Mouse (Mus musculus): ENCODE results near the gene Tmem163.

Tmem163 gene

GRCm38 (mm10) chr1:127679498-127680133, at the start of gene Tmem163:
TSS of gene Tmem163 (minus strand) at chr1:127679548.
- DNase-seq (ENCODE audit: low spot score in 2 of 2): peak; percentile 39 to 62

- no peak for DNase-seq (ENCODE audit: low spot score in 2 of 2)
Observed at GRCm38 (mm10) chr1:127729096-127729495, 49.7 kb upstream of the Tmem163 start, which contains the start of gene Acmsd. TSS of gene Acmsd (plus strand) at chr1:127729413.

DNA sequence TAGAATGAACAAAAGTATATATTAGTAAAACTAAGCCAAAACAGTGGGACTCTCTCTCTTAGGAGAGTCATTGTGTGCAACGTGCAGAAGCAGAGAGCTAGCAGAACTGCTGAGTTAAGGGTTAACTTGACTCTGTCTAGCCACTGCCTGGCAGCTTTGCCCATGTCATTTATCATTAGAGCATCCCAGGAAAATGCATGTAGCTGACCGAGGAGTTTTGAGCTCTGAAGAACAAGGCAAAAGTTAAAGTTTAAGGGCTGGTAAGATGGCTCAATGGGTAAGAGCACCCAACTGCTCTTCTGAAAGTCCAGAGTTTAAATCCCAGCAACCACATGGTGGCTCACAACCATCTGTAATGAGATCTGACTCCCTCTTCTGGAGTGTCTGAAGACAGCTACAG, 44.2 kb upstream of the Tmem163 start:
- DNase-seq (ENCODE audit: low spot score in 2 of 2): no peak

GRCm38 (mm10) chr1:127718290-127718689, 38.9 kb upstream of the Tmem163 start:
- no peak for DNase-seq (ENCODE audit: low spot score in 2 of 2)

- DNase-seq (ENCODE audit: low spot score in 2 of 2): peak; percentile 46 to 70
Observed at GRCm38 (mm10) chr1:127716441-127716840, 37.1 kb upstream of the Tmem163 start.

- DNase-seq (ENCODE audit: low spot score in 2 of 2): peak; percentile 27 to 68
Observed at GRCm38 (mm10) chr1:127706269-127706668, 26.9 kb upstream of the Tmem163 start.

GRCm38 (mm10) chr1:127702187-127702586, 22.8 kb upstream of the Tmem163 start:
- DNase-seq (ENCODE audit: low spot score in 2 of 2): no peak

- no peak for DNase-seq (ENCODE audit: low spot score in 2 of 2)
Observed at GRCm38 (mm10) chr1:127696533-127696932, 17.2 kb upstream of the Tmem163 start.

DNA sequence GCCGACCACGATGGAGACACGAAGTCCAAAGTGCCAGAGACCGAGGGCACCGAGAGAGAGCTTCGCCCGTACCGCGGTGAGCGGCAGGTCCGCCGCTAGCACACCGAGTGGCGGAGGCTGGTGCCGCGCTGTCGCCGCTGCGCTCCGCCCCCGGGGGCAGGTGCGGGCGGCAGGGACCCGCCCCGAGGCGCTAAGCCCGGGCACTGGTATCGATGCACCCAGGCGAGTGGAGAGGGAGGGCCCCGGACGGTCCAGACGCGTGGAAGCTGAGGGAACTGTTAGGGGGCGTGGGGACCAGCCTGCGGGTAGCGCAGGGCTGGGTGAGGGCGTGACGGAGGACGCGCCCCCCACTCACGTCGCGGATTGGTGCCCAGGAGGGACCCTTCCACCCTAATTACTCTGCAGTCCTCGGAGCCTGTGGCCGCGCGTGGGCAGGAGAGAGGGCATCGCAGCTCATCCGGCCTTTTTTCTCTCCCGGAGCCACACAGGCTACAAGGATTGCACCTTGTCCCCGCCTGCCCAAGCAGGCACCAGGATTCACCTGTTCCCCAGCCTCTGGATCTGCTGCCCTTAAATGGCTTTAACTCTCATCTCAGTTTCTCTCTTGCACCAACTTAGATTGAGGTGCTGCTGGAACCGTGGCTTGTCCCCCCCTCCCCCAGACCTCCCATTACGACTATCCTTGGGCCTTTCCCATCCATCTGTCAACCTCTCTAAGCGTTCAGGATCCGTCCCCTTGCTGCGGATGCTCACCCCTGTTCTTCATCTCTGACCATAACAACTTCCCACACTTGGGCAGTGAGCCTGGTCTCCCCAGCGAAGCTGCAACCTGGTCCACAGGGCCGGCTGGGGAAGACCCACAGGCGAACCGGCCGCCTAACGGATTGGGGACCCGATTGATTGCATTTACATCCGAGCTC, 1.4 kb downstream of the Tmem163 start:
- DNase-seq (ENCODE audit: low spot score in 2 of 2): peak in 1 of 2 experiments; percentile 43

DNA sequence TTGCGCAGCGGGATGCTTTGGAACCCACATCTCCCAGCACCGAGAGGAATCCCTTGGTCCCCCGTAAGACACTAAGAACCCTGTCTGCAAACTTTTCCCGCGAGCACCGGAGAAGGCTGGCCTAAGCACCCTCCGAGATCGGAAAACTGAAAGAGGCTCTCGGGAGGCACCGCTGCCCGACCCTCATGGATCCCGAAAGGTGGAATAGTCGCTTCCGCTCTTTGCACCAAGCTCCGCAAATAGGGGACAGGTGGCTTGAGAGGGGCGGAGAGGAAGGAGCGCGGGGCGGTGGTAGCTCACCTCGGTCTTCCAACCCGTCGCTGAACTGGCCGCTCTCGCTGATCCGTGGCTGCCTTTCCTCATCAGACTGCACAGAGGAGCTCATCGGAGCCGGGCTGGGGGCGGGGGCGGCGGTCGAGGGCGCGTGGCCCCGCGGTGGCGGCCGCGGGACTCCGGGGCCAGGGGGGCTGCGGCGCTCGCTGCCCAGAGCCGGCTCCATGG, 2.2 kb downstream of the Tmem163 start:
- peak in 1 of 2 experiments; percentile 43 for DNase-seq (ENCODE audit: low spot score in 2 of 2)

DNA sequence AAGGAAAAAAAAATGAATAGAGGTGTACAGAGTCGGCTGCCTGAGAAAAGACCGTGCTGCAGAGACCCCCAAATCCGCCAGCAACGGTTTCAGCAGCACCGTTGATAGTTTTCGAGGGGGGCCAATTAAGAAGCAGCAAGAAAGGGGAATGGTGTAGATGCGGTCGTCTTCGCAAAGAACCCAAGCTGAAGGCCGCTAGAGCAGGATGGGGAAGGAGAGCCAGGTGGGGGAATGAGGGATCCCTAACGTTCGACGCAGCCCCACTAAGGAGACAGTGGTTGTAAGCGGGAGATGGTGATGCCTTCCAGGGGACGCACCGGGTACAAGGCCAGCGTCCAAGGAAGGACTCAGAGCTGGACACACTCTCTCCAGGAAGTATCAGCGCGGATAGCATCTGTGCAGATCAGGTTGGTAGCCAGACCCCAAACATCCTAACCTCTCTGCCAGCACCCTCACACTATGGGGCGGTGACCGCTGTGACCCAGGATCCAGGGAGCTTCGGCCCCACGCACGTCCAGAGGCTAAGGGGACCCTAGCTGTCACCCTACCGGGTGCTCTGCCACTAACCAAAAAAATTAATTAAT, 2.7 kb downstream of the Tmem163 start:
- peak in 1 of 2 experiments; percentile 30 for DNase-seq (ENCODE audit: low spot score in 2 of 2)

- DNase-seq (ENCODE audit: low spot score in 2 of 2): peak; percentile 71 to 73
Observed at GRCm38 (mm10) chr1:127676116-127676515, 3.2 kb downstream of the Tmem163 start.

- no peak for DNase-seq (ENCODE audit: low spot score in 2 of 2)
Observed at GRCm38 (mm10) chr1:127675253-127675652, 4.1 kb downstream of the Tmem163 start.

DNA sequence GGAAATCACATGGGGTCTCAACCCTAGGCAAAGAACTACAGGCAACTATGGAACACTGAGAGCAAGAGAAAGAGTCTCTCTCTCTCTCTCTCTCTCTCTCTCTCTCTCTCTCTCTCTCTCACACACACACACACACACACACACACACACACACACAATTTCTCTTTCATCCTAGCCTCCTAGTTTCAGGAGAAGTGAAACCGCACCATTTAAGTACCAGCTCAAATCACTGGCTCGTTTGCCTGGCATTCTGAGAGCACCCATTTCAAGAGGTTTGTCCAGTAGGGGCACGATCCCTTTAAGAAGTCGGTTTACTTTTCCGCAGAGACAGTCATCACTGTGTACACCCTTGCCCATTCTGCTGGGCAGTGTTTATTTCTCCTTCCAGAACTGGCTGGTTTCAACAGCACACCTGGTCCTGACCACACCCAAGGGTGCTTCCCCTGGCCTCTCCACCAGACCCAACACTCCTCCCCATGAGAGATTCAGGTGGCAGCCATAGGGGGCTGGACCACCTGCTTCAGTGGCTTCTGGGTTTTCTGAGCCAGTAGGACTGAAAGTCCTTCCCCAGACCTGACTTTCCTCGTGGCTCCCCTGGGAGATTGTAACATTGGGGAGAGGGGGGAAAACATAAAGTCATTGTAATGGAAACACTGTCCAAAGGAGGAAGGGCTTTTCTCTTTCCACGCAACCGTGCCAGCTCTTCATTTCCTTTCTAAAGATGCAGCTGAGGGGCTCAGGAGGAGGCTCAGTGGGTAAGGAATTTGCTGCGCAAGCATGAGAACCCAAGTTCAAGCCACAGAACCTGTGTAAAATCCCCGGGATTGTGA, 5.9 kb downstream of the Tmem163 start:
- no peak for DNase-seq (ENCODE audit: low spot score in 2 of 2)

DNA sequence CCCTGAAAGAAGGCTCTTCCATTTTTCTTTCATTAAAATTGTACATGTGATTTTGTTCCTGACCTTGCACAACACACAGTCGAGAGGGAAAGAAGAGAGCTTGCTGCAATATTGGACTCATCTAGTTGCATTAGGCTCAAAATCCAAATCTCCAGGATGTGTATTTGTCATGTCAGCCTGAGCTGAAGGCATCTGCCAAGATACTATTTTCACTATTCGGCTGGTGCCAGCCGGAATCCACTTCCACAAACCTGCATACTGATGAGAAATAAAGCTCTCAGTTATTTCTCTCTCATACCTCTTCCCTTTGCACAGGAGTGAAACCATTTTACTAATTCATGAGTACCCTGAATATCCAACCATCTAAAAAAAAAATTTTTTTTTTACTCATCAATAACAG, 11.2 kb downstream of the Tmem163 start:
- DNase-seq (ENCODE audit: low spot score in 2 of 2): no peak

DNA sequence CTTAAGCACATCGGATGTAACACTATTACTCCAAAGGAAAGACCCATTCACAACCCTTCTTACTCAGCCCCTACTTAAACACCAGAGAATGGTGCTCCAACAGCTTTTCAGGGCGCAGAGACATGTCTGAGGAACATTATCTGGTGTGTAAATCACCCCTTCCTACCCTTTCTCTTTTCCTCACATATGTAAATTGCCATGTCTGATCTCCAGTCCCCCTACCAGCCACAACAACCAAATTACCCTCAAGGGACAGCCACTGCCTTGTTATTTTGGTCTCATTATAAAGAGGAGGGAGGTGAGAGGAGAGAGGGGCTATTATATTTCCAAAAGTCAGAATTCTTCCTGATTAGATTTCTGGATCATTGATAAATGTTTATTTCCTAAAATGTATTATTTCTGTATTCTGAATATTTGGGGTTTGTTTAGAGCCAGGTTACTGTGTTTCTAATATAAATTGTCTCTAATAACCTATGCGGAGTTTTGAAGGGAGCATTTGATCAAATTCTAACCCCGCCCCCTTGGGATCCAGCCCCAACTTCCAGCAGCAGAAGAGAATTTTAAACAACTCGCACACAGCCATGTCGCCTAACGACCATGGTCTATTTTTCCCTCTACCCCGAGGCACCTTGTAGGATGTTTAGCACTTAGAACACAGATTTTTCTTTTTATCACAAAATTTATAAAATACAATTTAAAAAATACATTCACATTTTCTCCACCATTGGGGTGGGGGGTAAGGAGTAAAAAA, 12.1 kb downstream of the Tmem163 start:
- no peak for DNase-seq (ENCODE audit: low spot score in 2 of 2)

DNA sequence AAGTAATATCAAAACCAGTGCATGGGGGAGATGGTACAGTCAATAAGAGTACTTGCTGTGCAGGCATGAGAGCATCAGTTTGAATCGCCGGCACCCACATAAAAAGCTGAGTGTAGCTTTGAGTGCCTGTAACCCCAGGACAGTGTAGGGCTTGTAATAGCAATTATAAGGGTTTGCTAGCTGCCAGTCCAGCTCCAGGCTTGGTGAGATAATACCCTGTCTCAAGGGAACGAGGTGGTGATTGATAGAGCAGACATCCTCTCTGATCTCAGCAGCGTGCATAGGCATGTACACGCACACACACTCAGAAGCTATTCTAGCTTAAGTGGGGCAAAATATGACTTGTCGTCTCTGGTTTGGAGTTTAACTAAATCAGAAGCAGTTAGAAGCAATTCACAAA, 13.1 kb downstream of the Tmem163 start:
- DNase-seq (ENCODE audit: low spot score in 2 of 2): no peak

GRCm38 (mm10) chr1:127662385-127663068, 16.8 kb downstream of the Tmem163 start:
- no peak for DNase-seq (ENCODE audit: low spot score in 2 of 2)

GRCm38 (mm10) chr1:127661118-127662012, 18.0 kb downstream of the Tmem163 start:
- peak; percentile 45 to 54 for DNase-seq (ENCODE audit: low spot score in 2 of 2)

All from right cerebral cortex, postnatal 10 days (tissue).